Mouse (Mus musculus): ENCODE measurements around the gene Ect2.

GRCm38 (mm10) chr3:27179711-27180110 is 26.0 kb upstream of the Ect2 start:
- TF ChIP-seq CTCF (IDR thresholded peaks at IDR 0.05; ENCODE audit: extremely low read depth, insufficient read depth, low read length), result no peak
- TF ChIP-seq POLR2A (IDR thresholded peaks at IDR 0.05; ENCODE audit: extremely low read depth, insufficient read depth, low read length), result no peak

All from cortical plate, adult 2 months (tissue).